Mouse (Mus musculus): ENCODE data around the gene Tnfrsf9. TPM values are rescaled to one million over a fixed set of nuclear protein-coding genes. Genes with fewer than 3 reads are reported as not detected.

The Tnfrsf9 gene
- total and polyA plus RNA-seq, 3 experiments, result 0.14 TPM; not detected in 2

DNA sequence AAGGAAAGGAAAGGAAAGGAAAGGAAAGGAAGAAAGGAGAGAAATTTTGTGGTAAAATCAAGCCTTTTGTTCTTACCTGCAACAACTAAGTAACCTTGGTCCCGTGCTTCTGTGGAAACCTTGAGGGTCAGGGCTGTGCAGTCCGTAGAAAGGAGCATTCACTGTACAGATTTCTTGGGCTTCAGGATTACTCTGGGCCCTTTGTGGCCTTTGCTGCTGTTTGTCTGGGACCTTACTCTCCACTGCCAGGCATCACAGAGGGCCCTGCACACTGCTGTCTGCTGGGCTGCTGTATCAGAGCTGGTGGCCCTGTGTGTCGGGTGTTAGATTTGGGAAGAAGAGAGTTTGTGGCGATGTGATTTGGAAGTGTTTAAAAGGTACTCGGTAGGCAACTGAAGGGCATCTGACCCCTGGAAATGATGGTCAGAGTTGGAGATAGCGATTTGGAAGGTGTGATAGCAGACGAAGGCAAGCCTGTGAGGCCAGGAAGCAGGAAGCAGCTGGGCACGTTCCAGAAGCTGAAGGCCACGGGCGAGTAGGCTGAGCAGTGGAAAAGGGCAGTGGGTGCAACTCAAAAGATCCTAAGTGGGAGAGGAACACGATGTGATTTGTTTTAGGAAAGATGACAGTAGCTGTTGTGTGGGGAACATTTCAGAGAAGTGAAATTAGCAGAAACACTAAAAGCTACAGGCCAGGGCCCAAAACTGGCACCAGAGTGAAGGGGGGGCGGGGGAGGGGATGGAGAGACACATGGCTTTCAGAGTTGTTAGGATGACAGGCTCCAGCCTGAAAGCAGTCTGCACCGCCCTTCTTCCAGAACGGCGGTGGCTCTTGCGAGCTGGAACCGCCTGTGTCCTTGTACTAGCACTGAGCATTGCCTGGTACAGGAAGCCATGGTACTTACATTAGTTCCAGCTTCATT, 44.8 kb upstream of the Tnfrsf9 start:
- TF ChIP-seq UBTF (IDR thresholded peaks at IDR 0.05; ENCODE audit: borderline replicate concordance, insufficient read depth, low read depth, low read length) (no peak), ZNF384 (IDR thresholded peaks at IDR 0.05; ENCODE audit: low read depth, low read length) (no peak)

DNA sequence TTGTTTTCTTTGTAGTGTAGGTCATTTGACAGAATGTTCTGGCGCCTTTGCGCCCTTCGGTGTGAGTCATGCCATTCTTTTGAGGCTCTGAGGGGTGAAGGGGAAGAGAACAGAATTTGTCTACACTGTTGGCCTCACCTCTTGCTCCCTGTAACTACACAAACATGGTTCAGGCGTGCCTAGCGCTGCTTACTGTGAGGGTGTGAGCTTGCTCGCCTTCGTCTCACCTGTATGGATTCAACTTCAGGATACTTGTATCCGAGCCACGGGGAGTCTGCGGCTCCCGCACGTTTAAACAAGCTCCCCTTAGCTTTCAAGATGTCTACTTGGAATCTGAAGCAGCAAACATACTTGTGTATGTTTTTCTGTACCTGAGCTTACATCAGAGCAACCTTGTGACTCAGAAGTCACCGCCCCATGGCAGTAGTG, 43.4 kb upstream of the Tnfrsf9 start:
- Histone ChIP-seq H3K9ac (ENCODE audit: control insufficient read depth, low read depth, low read length, poor library complexity, severe bottlenecking) (no peak overlapping the region), H3K9me3 (replicated peaks; ENCODE audit: insufficient read depth, low read length) (no peaks in the 10 kb centered on the region), H3K27ac (ENCODE audit: control insufficient read depth, low read depth, low read length) (no peak overlapping the region), H3K4me3 (ENCODE audit: control insufficient read depth in 1 of 2, insufficient read depth in 1 of 2, low read depth in 2 of 2, low read length in 2 of 2) (no peak overlapping the region), H3K36me3 (ENCODE audit: control insufficient read depth in 1 of 2, insufficient read depth in 2 of 2, low read length in 2 of 2) (peaks cover 0 to 4% of the 10 kb centered on the region in 2 experiments; a peak in 1 of 4 replicates), H3K4me1 (ENCODE audit: control insufficient read depth in 1 of 2, insufficient read depth in 2 of 2, low read length in 2 of 2) (peaks cover 3 to 6% of the 10 kb centered on the region in 2 experiments; a peak in 2 of 4 replicates), H3K27me3 (ENCODE audit: control insufficient read depth in 1 of 2, insufficient read depth in 2 of 2, low read length in 2 of 2) (no peaks in the 10 kb centered on the region), H3K79me2 (ENCODE audit: control insufficient read depth, insufficient read depth, low read length, poor library complexity) (no peaks in the 10 kb centered on the region)
- no peak for TF ChIP-seq SIN3A (IDR thresholded peaks at IDR 0.05; ENCODE audit: low read length)
- no peak for TF ChIP-seq HCFC1 (IDR thresholded peaks at IDR 0.05; ENCODE audit: low read depth, low read length)
- no peak for TF ChIP-seq BHLHE40 (IDR thresholded peaks at IDR 0.05; ENCODE audit: borderline replicate concordance, low read depth, low read length)
- no peak for TF ChIP-seq EP300 (IDR thresholded peaks at IDR 0.05; ENCODE audit: low read depth in 1 of 2, low read length in 2 of 2)
- no peak for TF ChIP-seq JUND (IDR thresholded peaks at IDR 0.05; ENCODE audit: low read depth, low read length)
- no peak for TF ChIP-seq RCOR1 (IDR thresholded peaks at IDR 0.05; ENCODE audit: low read depth, low read length)
- TF ChIP-seq CHD2 (IDR thresholded peaks at IDR 0.05; ENCODE audit: low read length), result no peak
- no peak for DNase-seq (ENCODE audit: low read depth, low spot score)

More for the DNA sequence above, 44.8 kb upstream of the Tnfrsf9 start:
- Histone ChIP-seq H3K4me3 (ENCODE audit: control insufficient read depth in 1 of 2, insufficient read depth in 1 of 2, low read depth in 2 of 2, low read length in 2 of 2) (no peak overlapping the region), H3K9me3 (replicated peaks; ENCODE audit: insufficient read depth, low read length) (no peaks in the 10 kb centered on the region), H3K4me1 (ENCODE audit: control insufficient read depth in 1 of 2, insufficient read depth in 2 of 2, low read length in 2 of 2) (no peaks in the 10 kb centered on the region), H3K27me3 (ENCODE audit: control insufficient read depth in 1 of 2, insufficient read depth in 2 of 2, low read length in 2 of 2) (no peaks in the 10 kb centered on the region), H3K9ac (ENCODE audit: control insufficient read depth, low read depth, low read length, poor library complexity, severe bottlenecking) (no peak overlapping the region), H3K36me3 (ENCODE audit: control insufficient read depth in 1 of 2, insufficient read depth in 2 of 2, low read length in 2 of 2) (no peaks in the 10 kb centered on the region), H3K27ac (ENCODE audit: control insufficient read depth, low read depth, low read length) (no peak overlapping the region), H3K79me2 (ENCODE audit: control insufficient read depth, insufficient read depth, low read length, poor library complexity) (no peaks in the 10 kb centered on the region)
- no peak for DNase-seq (ENCODE audit: low read depth, low spot score)

DNA sequence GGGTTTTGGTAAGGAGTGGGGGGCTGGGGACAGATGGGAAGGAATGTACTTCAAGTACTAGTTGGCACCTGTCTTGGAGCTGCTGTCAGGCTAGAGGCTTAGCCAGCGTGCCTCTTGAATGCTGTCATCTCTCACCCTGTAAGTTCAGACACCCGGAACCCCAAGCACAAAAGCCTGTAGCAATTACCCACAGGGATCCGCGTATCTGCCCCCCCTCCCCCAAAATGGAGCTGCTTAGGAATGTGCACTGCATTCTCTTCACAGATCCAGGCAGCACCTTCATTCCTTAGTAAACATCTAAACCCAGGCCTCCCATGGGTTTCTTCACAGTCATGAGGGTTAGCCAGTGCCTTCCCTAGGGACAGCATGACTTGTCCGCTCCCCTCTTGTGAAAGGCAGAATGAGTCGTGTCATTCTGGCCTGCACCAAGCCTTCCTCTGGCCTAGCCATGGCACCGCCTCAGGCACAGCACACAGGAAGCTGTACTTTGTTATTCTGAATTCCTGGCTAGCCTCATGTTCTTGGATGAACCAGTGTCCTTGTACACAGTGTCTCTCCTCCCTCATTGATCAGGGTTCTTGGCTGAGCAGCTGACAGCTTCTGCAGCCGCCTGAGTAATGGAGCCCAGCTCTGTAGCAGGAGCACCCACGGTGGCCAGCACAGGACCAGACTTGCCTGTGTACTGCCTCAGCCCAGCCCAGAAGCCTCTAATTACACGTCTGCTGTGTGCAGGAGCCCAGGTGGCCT, 42.8 kb upstream of the Tnfrsf9 start:
- Histone ChIP-seq H3K4me1 (ENCODE audit: control insufficient read depth in 1 of 2, insufficient read depth in 2 of 2, low read length in 2 of 2) (peaks cover 3 to 6% of the 10 kb centered on the region in 2 experiments; a peak in 2 of 4 replicates), H3K79me2 (ENCODE audit: control insufficient read depth, insufficient read depth, low read length, poor library complexity) (no peaks in the 10 kb centered on the region), H3K9ac (ENCODE audit: control insufficient read depth, low read depth, low read length, poor library complexity, severe bottlenecking) (no peak overlapping the region), H3K27ac (ENCODE audit: control insufficient read depth, low read depth, low read length) (no peak overlapping the region), H3K9me3 (replicated peaks; ENCODE audit: insufficient read depth, low read length) (no peaks in the 10 kb centered on the region), H3K27me3 (ENCODE audit: control insufficient read depth in 1 of 2, insufficient read depth in 2 of 2, low read length in 2 of 2) (no peaks in the 10 kb centered on the region), H3K36me3 (ENCODE audit: control insufficient read depth in 1 of 2, insufficient read depth in 2 of 2, low read length in 2 of 2) (peaks cover 0 to 4% of the 10 kb centered on the region in 2 experiments; a peak in 1 of 4 replicates), H3K4me3 (ENCODE audit: control insufficient read depth in 1 of 2, insufficient read depth in 1 of 2, low read depth in 2 of 2, low read length in 2 of 2) (no peak overlapping the region)
- DNase-seq (ENCODE audit: low read depth, low spot score), result no peak
- TF ChIP-seq MEF2A (IDR thresholded peaks at IDR 0.05; ENCODE audit: extremely low read depth, insufficient replicate concordance, low read depth, low read length, poor library complexity, severe bottlenecking), result no peak
- no peak for TF ChIP-seq CHD1 (IDR thresholded peaks at IDR 0.05; ENCODE audit: low read depth, low read length)
- TF ChIP-seq ZMIZ1 (IDR thresholded peaks at IDR 0.05; ENCODE audit: low read depth, low read length), result no peak
- TF ChIP-seq CTCF (IDR thresholded peaks at IDR 0.05 in 2 of 3, conservative IDR thresholded peaks at IDR 0.05 in 1 of 3; ENCODE audit: control insufficient read depth in 1 of 3, insufficient read depth in 1 of 3, low read depth in 2 of 3, low read length in 3 of 3, poor library complexity in 1 of 3, severe bottlenecking in 1 of 3), result no peak
- no peak for TF ChIP-seq MAFK (IDR thresholded peaks at IDR 0.05; ENCODE audit: borderline replicate concordance, low read depth, low read length)
